Mouse (Mus musculus): ENCODE measurements around the gene Mettl7a3. TPM values are rescaled to one million over a fixed set of nuclear protein-coding genes. Genes with fewer than 3 reads are reported as not detected.
"Not testable (repeated sequence)": the region's sequence is repeated elsewhere in the genome, so short reads cannot be mapped to it uniquely, and the experiment has no call there.

Gene Mettl7a3
- total and polyA plus RNA-seq, 2 experiments from 2014 or later, result not detected

DNA sequence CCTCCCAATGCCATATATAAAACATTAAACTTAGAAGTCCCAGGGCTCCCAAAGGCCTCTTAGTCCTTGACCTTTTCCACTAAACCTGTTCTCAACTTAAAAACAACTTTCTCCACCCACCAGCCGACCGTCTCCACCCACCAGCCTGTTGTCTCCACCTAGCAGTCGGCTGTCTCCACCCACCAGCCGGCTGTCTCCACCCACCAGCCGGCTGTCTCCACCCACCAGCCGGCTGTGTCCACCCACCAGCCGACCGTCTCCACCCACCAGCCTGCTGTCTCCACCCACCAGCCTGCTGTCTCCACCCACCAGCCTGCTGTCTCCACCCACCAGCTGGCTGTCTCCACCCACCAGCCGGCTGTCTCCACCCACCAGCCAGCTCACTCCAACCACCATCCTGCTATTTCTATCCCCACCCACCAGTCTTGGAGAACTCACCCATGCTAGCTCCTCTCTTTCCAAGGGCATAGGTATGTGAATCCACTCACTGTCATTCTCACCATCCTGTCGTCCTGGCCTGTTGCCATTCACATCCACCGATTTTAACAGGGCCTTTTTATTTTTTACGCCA is 10.6 kb upstream of the Mettl7a3 start:
- Histone ChIP-seq H3K27ac (ENCODE audit: low read depth, low read length) (no peak overlapping the region), H3K36me3 (ENCODE audit: insufficient read depth, low read length) (no peaks in the 10 kb centered on the region), H3K4me2 (ENCODE audit: low read depth, low read length, poor library complexity, severe bottlenecking) (no peak overlapping the region), H3K9ac (replicated peaks; ENCODE audit: low read length, poor library complexity, severe bottlenecking) (no peak overlapping the region), H3K27me3 (ENCODE audit: insufficient read depth, low read length) (no peaks in the 10 kb centered on the region), H3K9me3 (ENCODE audit: low read length) (no peaks in the 10 kb centered on the region), H3K4me1 (ENCODE audit: insufficient read depth, low read length) (no peaks in the 10 kb centered on the region), H3K4me3 (ENCODE audit: low read depth, low read length) (no peak overlapping the region)
- 78% methylated on average over 12 of the region's 12 CpGs for WGBS
- no peak for ATAC-seq (ENCODE audit: low FRiP score)
- no peak for DNase-seq (ENCODE audit: low spot score)
- TF ChIP-seq CTCF (IDR thresholded peaks at IDR 0.05), result no peak

DNA sequence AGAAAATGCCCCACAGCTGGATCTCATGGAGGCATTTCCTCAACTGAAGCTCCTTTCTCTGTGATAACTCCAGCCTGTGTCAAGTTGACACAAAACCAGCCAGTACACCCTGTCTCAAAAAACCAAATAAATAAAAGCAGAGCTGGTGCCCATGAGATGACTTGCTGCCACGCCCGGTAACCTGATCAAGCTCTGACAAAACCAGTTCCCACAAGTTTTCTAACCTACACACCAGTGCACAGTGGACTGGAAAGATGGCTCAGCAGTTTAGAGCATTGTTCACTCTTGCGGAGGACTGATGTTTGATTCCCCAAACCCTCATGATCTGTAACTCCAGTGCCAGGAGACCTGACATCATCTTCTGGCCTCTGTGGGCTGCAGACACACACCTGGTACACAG is 9.5 kb upstream of the Mettl7a3 start:
- DNase-seq (ENCODE audit: low spot score) (no peak), ATAC-seq (ENCODE audit: low FRiP score) (no peak)
- no peak overlapping the region for H3K4me2 ChIP-seq (ENCODE audit: low read depth, low read length, poor library complexity, severe bottlenecking)
- no peaks in the 10 kb centered on the region for H3K36me3 ChIP-seq (ENCODE audit: insufficient read depth, low read length)
- no peaks in the 10 kb centered on the region for H3K4me1 ChIP-seq (ENCODE audit: insufficient read depth, low read length)
- no peak for TF ChIP-seq CTCF (IDR thresholded peaks at IDR 0.05)
- no peak overlapping the region for H3K27ac ChIP-seq (ENCODE audit: low read depth, low read length)
- no peak overlapping the region for H3K4me3 ChIP-seq (ENCODE audit: low read depth, low read length)
- WGBS, result 95% methylated on average over 3 of the region's 3 CpGs
- no peaks in the 10 kb centered on the region for H3K27me3 ChIP-seq (ENCODE audit: insufficient read depth, low read length)
- H3K9ac ChIP-seq (replicated peaks; ENCODE audit: low read length, poor library complexity, severe bottlenecking), result no peak overlapping the region
- no peaks in the 10 kb centered on the region for H3K9me3 ChIP-seq (ENCODE audit: low read length)

DNA sequence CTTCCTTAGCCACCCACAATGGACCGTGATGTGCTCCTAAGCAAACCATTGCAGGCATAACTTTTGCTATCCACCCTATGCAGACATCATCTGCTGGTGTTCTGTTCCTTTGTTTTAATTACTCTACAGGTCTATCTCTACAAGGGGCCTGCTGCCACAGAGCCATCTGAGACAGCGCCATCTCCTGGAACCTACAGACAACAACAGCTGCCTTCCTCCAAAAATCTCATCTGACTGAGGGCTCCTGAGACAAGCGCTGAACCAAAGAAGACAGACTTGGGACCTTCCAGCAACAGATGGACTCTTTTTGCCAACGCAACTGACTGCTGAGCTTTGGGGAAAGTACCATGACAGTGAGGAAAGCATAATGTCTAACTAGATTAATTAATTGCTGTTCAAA is 6.6 kb upstream of the Mettl7a3 start:
- 71% methylated on average over 3 of the region's 4 CpGs for WGBS
- ATAC-seq (ENCODE audit: low FRiP score); H3K4me2 ChIP-seq (ENCODE audit: low read depth, low read length, poor library complexity, severe bottlenecking); DNase-seq (ENCODE audit: low spot score); H3K4me1 ChIP-seq (ENCODE audit: insufficient read depth, low read length); H3K9me3 ChIP-seq (ENCODE audit: low read length); H3K9ac ChIP-seq (replicated peaks; ENCODE audit: low read length, poor library complexity, severe bottlenecking); H3K4me3 ChIP-seq (ENCODE audit: low read depth, low read length); H3K27me3 ChIP-seq (ENCODE audit: insufficient read depth, low read length); H3K27ac ChIP-seq (ENCODE audit: low read depth, low read length); H3K36me3 ChIP-seq (ENCODE audit: insufficient read depth, low read length): not testable (repeated sequence)

- not testable (repeated sequence) for H3K4me2 ChIP-seq (ENCODE audit: low read depth, low read length, poor library complexity, severe bottlenecking); H3K27me3 ChIP-seq (ENCODE audit: insufficient read depth, low read length); ATAC-seq (ENCODE audit: low FRiP score); H3K4me3 ChIP-seq (ENCODE audit: low read depth, low read length); H3K36me3 ChIP-seq (ENCODE audit: insufficient read depth, low read length); H3K9me3 ChIP-seq (ENCODE audit: low read length); H3K27ac ChIP-seq (ENCODE audit: low read depth, low read length); H3K4me1 ChIP-seq (ENCODE audit: insufficient read depth, low read length); H3K9ac ChIP-seq (replicated peaks; ENCODE audit: low read length, poor library complexity, severe bottlenecking); DNase-seq (ENCODE audit: low spot score)
- 49% methylated on average over 8 of the region's 10 CpGs for WGBS
Measured at GRCm38 (mm10) chr15:100329336-100329735, 5.4 kb upstream of the Mettl7a3 start.

- ATAC-seq (ENCODE audit: low FRiP score), result no peak
Measured at GRCm38 (mm10) chr15:100330739-100331138, 4.0 kb upstream of the Mettl7a3 start.

DNA sequence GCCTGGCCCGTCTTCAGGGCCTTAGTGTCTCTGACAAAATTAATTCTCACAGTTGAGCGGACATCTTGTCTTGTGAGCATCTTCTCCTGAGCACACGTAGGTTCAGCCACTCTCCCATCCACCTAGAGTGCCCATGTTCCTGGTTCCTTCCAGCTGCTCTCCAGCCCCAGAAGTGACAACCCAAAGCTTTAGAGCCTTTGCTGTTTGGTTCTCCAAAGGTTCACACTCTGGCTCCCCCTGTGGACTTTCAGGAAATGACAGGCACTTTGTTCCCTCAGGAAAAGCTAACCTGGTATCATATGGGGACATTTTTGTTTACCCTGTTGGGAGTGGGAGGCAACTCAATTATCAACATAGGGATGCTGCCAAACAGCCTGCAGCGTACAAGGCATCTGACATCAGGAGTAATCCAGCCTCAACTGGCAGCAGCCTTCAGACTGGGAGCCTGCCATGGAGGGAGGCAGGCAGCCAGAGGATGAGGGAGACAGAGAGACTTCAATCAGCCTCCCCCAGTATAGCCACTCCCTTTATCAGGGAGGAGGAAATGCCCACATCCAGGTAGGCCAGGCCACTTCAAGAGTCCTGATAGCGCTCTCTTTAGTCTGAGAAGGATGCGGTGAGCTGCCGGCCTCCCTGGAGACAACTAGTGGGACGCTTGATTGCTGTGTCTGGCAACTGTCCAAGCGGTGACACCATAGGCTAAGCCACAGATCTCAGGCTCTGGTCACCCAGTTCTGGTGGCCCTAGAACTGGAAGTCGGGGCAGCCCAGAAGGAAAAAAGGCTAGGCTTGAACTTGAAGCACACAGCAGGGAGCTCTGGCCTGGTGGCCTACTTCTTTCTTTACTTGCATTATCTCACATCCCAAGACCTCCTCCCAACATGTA is 2.4 kb upstream of the Mettl7a3 start:
- H3K9me3 ChIP-seq (ENCODE audit: low read length); DNase-seq (ENCODE audit: low spot score); H3K4me1 ChIP-seq (ENCODE audit: insufficient read depth, low read length); H3K4me2 ChIP-seq (ENCODE audit: low read depth, low read length, poor library complexity, severe bottlenecking); H3K4me3 ChIP-seq (ENCODE audit: low read depth, low read length); H3K27ac ChIP-seq (ENCODE audit: low read depth, low read length); H3K27me3 ChIP-seq (ENCODE audit: insufficient read depth, low read length); H3K36me3 ChIP-seq (ENCODE audit: insufficient read depth, low read length); H3K9ac ChIP-seq (replicated peaks; ENCODE audit: low read length, poor library complexity, severe bottlenecking): not testable (repeated sequence)
- ATAC-seq (ENCODE audit: low FRiP score), result peak; percentile 13; the same call in 1 of the 2 replicates
- 41% methylated on average over 2 of the region's 10 CpGs for WGBS

More at GRCm38 (mm10) chr15:100330739-100331138, 4.0 kb upstream of the Mettl7a3 start:
- no peak for TF ChIP-seq CTCF (IDR thresholded peaks at IDR 0.05)
- Histone ChIP-seq H3K36me3 (ENCODE audit: insufficient read depth, low read length) (no peaks in the 10 kb centered on the region), H3K27me3 (ENCODE audit: insufficient read depth, low read length) (no peaks in the 10 kb centered on the region), H3K4me1 (ENCODE audit: insufficient read depth, low read length) (no peaks in the 10 kb centered on the region), H3K4me2 (ENCODE audit: low read depth, low read length, poor library complexity, severe bottlenecking) (no peak overlapping the region), H3K4me3 (ENCODE audit: low read depth, low read length) (no peak overlapping the region), H3K27ac (ENCODE audit: low read depth, low read length) (no peak overlapping the region), H3K9me3 (ENCODE audit: low read length) (no peaks in the 10 kb centered on the region), H3K9ac (replicated peaks; ENCODE audit: low read length, poor library complexity, severe bottlenecking) (no peak overlapping the region)
- WGBS, result 84% methylated on average over 7 of the region's 7 CpGs
- DNase-seq (ENCODE audit: low spot score), result peak; percentile 9

DNA sequence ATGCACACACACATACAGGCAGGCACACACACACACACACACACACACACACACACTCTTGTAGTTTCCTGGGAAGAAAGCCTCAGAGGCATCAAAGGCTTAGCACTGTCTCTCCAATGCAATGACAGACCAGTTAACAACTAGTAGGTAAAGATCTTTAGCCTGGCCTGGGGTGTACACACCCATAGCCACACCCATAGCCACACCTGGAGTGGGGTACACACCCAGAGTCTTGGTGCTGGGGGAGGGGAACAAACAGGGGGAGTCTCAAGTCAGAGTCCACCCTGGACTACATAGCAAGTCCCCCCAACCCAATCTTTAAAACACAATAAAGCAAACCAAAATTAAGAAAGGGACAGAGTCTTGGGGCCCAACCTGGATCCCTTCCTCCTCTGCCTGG is 2.6 kb downstream of the Mettl7a3 start:
- not testable (repeated sequence) for H3K9ac ChIP-seq (replicated peaks; ENCODE audit: low read length, poor library complexity, severe bottlenecking); H3K27me3 ChIP-seq (ENCODE audit: insufficient read depth, low read length); H3K4me2 ChIP-seq (ENCODE audit: low read depth, low read length, poor library complexity, severe bottlenecking); H3K27ac ChIP-seq (ENCODE audit: low read depth, low read length); ATAC-seq (ENCODE audit: low FRiP score); H3K4me1 ChIP-seq (ENCODE audit: insufficient read depth, low read length); H3K4me3 ChIP-seq (ENCODE audit: low read depth, low read length); H3K36me3 ChIP-seq (ENCODE audit: insufficient read depth, low read length); DNase-seq (ENCODE audit: low spot score); H3K9me3 ChIP-seq (ENCODE audit: low read length)

Data from midbrain, postnatal 0 days (tissue).